Mouse (Mus musculus) right cerebral cortex, adult 2 months (tissue): ENCODE measurements at regions not wholly inside any gene's neighbourhood (a gene's known extent, or its start where the extent isn't known, plus 50 kb on each side); places are given as distances from the start of the nearest gene placed in this dataset.
A peak's percentile ranks its signal among the peaks of the same experiment; 100 is the strongest.

ENCODE experiments used
- DNase-seq, 2 experiments: peaks; one replicate each; pipeline ENCODE4 v3.0.0; 2021 to 2022; ENCODE audit warnings: low spot score in 2 of 2

- DNase-seq = no peak
Measured at GRCm38 (mm10) chr2:166408806-166409205, 253.3 kb upstream of the Sulf2 start.

DNA sequence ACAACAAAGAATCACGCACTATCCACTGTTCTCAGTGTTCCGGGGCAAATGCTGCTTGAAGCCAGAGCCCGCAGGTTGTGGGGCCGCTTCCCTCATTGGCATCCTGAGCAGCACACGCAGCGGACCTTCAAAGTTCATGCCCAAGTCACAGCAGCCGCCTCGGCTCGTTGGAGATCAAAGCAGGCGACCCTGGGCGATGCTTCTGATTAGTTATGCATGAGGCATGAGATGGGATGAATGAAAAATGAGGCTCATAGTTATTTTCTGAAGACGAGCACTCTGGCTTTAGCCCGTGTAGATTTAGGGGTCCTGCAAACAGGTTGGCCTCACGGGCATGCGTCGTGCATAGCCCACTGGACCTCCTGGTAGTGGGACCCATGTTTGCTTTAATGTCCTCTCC is 252.5 kb upstream of the Sulf2 start:
- no peak for DNase-seq

GRCm38 (mm10) chr2:166406826-166407225 is 251.4 kb upstream of the Sulf2 start:
- no peak for DNase-seq

GRCm38 (mm10) chr2:166403319-166403718 is 247.9 kb upstream of the Sulf2 start:
- DNase-seq = peak; percentile 45 to 58

DNA sequence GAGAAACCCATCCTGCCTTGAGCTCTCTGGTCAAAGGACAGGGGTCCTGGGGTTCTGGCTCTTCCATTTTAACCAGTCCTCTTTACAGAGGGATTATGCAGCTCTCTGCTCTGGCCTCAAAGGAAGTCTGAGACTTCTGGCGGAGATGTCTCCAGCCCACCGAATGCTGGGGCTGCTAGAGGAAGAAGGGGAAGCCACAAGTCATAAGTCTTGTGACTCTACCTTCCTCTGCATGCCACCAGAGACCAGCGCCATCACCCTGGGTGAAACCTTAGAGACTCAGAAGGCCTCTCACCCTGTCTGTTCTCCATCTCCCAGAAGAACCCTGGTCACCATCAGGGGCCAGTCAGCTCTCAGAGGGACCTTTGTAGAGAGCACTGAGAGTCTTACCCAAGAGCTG is 246.4 kb upstream of the Sulf2 start:
- no peak for DNase-seq

- DNase-seq = no peak
Measured at GRCm38 (mm10) chr2:166400304-166400703, 244.8 kb upstream of the Sulf2 start.

DNA sequence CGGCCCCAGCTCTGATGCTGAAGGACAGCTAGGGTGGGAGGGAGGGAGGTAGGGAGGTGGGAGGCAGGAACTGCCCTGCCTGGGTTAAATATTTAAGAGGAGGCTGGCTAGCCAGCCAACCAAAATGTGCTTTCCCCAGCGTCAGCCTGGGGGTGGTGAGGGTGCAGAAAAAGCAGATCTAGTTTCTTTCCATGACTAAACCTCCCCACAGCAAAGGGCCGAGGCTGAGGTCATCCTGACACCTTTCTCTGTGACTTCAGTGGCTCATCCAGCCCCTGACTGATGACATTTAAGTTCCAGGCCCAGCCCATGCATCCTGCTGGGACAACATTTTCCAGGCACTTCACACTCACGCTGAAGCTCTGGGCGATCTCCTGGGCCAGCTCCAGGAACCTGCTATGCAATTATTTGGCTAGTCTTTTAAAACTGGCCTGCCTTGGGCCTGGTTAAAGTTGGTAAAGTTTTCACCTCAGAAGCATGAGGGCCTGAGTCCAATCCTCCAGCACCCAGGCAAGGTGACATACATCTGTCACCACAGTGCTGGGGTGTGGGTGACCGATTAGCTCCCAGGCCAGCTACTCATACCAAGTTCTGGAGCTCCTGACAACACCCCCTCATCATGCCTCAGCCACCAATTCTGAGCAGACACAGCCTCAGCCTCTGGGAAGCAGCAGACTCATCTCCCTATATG is 243.8 kb upstream of the Sulf2 start:
- DNase-seq = no peak

DNA sequence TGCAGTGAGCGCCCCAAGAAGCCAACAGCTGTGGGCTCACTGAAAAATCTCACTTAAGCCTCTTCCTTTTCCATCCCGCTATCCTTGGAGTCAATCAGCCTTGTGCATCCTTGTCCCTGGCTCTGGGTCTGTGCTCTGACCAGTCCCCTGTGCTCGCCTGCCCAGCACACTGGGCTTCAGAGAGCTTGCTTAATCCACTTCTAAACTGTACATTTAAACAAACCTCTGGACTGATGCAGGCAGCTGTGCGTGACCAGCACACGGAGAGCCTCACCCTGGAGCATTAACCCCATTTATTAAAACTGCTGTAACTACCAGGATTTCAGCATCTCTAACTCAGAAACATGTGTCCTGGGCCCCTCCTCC is 243.3 kb upstream of the Sulf2 start:
- no peak for DNase-seq

DNA sequence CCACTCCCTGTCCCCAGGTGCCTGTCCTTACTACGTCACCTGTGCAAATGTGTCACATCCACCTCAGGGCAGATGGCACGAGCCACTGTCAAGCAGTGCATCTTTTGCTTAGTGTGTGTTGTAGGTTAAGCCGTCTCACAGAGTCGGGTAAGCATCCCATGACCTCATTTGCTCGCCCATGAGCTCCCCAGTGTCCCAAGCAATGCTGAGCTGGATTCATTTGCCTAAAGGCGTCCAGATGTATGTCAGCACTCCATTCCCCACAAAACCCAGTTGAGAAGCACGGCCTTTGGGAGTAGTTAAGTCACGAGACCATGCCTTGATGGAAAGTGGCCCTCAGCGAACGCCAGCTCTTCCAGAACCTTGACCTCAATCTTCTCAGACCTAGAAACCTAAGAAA is 242.7 kb upstream of the Sulf2 start:
- no peak for DNase-seq

GRCm38 (mm10) chr2:166394666-166395065 is 239.2 kb upstream of the Sulf2 start:
- no peak for DNase-seq

- DNase-seq = no peak
Measured at GRCm38 (mm10) chr2:166391176-166391575, 235.7 kb upstream of the Sulf2 start.

- DNase-seq = no peak
Measured at GRCm38 (mm10) chr2:166388050-166388449, 232.6 kb upstream of the Sulf2 start.

GRCm38 (mm10) chr2:166386817-166387216 is 231.4 kb upstream of the Sulf2 start:
- DNase-seq = no peak

DNA sequence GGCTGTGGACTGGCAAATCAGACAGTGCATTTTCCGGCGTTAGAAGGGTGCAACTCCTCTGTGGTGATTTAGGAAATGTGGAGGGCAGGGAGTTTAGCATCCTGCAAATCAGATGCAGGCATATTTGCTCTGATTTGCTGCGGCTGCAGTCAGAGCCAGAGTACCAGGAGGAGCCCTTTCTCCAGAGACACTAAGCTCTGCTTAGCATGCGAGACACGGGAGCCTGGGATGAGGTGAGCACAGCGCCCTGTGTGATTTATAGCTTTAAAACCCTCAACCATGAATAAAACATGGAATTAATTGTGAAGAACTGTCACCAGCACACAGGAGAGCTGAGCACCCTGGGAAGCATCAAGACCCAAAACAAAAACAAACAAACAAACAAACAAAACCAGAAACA is 229.1 kb upstream of the Sulf2 start:
- no peak for DNase-seq

- no peak for DNase-seq
Measured at GRCm38 (mm10) chr2:166383356-166383755, 227.9 kb upstream of the Sulf2 start.

- DNase-seq = no peak
Measured at GRCm38 (mm10) chr2:166382180-166382579, 226.7 kb upstream of the Sulf2 start.

DNA sequence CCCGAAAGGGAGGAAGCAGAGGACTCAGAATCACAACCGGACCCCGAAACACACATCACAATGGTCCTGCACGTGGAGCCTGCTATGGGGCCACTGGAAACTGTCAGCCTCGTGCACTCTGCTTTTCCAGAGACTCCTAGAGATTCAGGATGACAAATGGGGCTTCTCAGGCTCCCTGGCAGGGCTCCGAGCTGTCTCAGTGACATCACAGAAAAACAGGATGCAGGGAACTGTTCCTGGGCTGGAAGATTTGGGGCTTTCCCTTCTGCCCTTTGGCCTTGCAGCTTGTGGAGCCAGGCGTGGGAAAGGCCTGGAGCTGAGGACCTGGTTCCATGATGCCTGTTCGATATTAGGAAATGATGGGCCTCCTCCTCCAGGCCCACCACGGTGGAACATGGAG is 225.4 kb upstream of the Sulf2 start:
- DNase-seq = no peak

- DNase-seq = no peak
Measured at GRCm38 (mm10) chr2:166378325-166378724, 222.9 kb upstream of the Sulf2 start.

- DNase-seq = no peak
Measured at GRCm38 (mm10) chr2:166377329-166377728, 221.9 kb upstream of the Sulf2 start.

GRCm38 (mm10) chr2:166375639-166376038 is 220.2 kb upstream of the Sulf2 start:
- DNase-seq = peak; percentile 54 to 60

DNA sequence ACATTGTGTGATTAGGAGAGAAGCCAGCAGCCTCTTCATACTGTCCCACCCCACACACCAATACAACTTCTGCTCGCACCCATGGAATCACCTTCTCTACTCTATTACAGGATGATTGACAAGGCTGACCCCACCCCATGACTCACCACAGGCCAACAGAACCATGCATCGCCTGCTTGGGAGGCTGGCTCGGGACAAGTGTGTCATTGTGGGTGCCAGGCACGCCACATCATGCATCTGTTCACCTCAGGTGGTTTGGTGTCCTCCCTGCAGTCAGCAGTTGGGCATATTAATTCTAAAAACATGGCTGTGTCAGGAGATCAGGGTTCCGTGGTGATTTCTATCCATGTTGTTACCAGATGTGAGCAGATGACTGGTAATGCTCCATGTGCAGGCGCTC is 215.3 kb upstream of the Sulf2 start:
- DNase-seq = no peak

GRCm38 (mm10) chr2:166361645-166362044 is 206.2 kb upstream of the Sulf2 start:
- no peak for DNase-seq

GRCm38 (mm10) chr2:166360786-166361185 is 205.3 kb upstream of the Sulf2 start:
- DNase-seq = peak; percentile 22 to 28

- DNase-seq = no peak
Measured at GRCm38 (mm10) chr2:166359995-166360394, 204.5 kb upstream of the Sulf2 start.
